Mouse (Mus musculus) heart, postnatal 10 days (tissue): Measurements from ENCODE around the gene Rnf212. TPM values are rescaled to one million over a fixed set of nuclear protein-coding genes. Genes with fewer than 3 reads are reported as not detected.

Source experiments
- DNase-seq, 2 experiments: peaks; one replicate each; pipeline ENCODE4 v3.0.0; 2021
- intact Hi-C: fragments of 180-260 bp; cut with DNase I; formaldehyde crosslinking; loops from one replicate; pipeline ENCODE4 v1.15.1; 2025
- total RNA-seq, 2 experiments: library from RNA; stranded (reverse); gene quantifications; 2 replicates each; pipeline ENCODE4 v1.2.3; 2021

The Rnf212 gene
- total RNA-seq, 2 experiments from 2014 or later = not detected

- intact Hi-C loops = no loop called here
- DNase-seq = no peak
Observed at GRCm38 (mm10) chr5:108713691-108714090, 61.1 kb downstream of the Rnf212 start.

- intact Hi-C loops = no loop called here
- DNase-seq = no peak
Observed at GRCm38 (mm10) chr5:108713096-108713495, 61.7 kb downstream of the Rnf212 start.

DNA sequence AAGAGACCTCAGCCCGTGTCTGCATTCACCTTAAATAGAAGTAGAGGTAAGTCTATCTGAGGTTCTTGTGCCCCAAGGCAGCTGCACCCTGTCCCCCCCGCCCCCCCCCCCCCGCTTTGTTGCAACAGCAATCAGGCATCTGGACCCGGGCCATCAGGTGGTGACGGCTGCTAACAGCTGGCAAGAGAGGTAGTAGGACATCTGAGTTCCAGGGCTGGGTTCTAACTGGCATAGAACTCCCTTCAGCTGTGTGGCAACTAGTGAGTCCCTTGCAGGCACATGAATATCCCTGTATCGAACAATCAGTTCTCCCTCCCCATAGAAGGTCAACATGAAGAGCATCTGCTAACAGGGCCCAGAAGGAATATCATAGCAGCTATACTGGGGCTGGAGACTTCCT is 62.8 kb downstream of the Rnf212 start:
- DNase-seq = no peak

GRCm38 (mm10) chr5:108708981-108709731 is 65.6 kb downstream of the Rnf212 start:
- DNase-seq = no peak

More for the DNA sequence above, 62.8 kb downstream of the Rnf212 start:
- intact Hi-C loops = no loop called here

DNA sequence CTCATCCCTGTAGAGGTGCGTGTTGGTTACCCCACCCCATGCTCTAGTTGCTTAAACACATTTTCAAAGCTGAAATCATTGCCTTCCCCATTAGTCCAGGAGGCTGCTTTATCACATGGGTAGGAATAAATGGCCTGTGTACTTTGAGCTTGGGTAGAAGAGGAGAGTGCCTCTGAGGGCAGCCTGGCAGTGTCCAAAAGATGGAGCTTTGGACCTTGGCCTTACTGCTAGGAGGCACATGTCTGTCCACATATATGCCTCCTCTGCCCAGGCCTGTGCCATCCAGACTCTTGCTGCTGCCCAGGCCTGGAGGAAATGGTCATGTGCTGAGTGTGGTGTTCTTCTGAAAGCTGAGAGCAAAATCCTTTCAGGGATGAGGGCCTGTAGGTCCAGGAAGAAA is 66.4 kb downstream of the Rnf212 start:
- intact Hi-C loops = no loop called here
- DNase-seq = no peak

More at GRCm38 (mm10) chr5:108708981-108709731, 65.6 kb downstream of the Rnf212 start:
- intact Hi-C loops = no loop called here

DNA sequence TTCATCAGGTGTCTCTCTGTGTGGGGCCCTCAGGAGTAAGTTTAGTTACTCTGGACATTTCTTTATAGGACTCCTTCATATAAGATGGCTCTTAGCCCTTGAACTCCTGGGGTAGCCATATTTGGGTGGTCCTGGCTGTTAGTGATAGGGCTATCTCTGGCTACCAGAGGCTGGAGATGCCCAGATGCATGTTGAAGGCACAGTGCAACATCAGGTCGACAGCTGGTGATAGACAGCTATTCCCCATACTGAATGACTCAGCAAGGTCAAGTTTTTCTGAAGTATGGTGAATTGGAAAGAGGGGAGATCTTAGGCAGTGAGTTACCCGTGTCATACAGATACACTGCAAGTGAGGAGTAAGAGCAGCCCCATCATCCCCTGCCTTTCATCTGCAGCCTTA is 67.0 kb downstream of the Rnf212 start:
- intact Hi-C loops = no loop called here
- DNase-seq = no peak

DNA sequence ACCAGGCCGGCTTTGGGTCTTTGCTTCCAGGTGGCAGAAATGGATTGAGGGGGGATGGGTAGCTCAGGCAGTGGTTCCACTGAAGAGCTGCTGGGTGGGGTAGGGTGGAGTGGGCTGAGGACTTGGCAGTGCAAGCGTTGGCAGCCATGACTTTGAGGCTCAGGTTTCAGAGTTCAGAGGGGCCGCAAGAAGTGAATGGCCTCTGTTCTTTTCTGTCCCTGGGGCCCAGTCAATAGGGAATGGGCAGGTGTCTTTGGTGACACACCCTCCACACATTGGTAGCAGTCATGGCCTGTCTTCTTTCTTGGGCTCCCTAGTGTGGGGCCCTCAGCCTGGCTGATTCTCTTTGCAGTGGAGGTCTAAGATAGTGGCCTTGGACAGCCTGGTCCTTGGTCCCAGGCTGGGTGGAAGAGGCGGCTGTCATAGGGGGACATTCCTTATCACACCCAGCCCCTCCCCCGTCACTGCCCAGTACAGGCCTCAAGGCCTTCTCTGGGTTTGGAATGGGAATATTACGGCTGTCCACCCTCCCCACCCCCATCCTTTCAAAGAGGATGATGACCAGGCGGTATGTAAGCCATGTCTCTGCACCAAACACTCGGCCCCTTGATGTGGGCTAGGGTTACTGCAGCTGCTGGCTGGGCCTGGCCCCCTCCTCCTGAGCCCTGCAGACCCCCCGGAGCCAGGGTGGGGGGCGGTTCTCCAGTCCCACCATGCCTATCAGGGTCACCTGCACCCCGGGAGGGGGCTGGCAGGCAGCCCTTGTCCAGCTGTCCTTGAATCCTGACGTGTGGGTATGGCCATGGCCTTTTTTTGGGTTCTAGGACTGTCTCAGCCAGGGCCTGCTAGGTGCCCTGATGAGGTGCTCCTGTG is 70.8 kb downstream of the Rnf212 start:
- intact Hi-C loops = no loop called here

GRCm38 (mm10) chr5:108701341-108702021 is 73.3 kb downstream of the Rnf212 start:
- intact Hi-C loops = no loop called here
- DNase-seq = no peak

More for the DNA sequence above, 70.8 kb downstream of the Rnf212 start:
- no peak for DNase-seq

- DNase-seq = no peak
- intact Hi-C loops = no loop called here
Observed at GRCm38 (mm10) chr5:108700346-108700745, 74.4 kb downstream of the Rnf212 start.

DNA sequence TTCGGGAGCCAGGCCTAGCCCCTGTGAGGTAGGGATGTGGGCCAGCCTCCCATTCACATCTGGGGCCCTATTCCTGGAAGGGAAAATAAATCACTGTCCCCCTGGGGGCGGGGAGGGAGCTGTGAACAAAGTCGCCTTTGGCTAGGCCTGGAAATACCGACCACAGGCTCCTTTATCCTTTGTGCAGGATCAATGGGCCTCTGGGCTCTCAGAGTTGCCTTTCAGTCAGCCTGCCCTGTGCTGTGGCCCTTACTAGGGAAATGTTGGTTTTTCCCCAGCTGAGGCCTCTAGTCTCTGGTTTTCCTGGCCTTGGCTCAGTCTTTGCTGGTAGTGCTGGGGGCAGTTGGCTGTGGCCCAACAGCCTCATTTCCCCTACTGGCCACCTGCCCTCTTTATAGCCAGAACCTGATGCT is 77.4 kb downstream of the Rnf212 start:
- intact Hi-C loops = no loop called here
- DNase-seq = no peak

DNA sequence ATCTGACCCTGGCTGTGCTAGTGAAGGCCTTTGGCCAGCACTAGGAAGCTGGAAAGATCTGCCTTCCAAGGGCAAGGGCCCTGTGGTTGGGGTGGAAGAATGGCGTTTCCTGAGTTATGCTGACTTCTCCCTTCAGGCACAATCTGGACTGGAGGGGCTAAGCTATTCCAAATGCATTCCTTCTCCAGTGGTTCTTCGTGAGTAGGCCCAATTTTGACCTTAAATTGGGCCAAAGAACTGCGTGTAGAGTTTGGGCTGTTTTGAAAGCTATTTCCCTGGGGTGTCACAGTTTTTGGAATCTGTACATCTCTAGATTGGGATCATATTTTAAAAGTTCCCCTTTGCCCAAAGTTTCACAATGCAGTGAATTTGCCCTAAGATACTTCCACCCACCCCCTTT is 78.2 kb downstream of the Rnf212 start:
- intact Hi-C loops = no loop called here
- DNase-seq = no peak

DNA sequence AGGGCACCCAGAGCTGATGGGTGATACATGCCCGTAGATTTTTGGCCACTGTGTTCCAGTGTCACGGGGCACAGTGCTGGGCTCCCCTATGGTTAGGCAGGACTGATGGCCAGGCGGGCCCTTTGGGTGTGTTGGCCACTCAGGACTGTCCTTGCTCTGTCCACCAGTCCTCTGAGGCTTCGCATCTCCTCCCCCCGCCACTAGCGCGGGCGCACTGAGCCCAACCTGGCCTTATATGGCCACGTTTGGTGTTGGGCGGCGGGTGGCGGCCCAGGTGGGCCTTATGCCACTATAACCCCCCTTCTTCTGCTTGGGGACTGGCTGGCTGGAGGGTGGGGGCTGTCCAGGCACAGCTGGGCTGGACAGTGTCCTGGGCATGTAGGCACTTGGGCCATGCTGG is 78.9 kb downstream of the Rnf212 start:
- intact Hi-C loops = no loop called here
- DNase-seq = no peak

DNA sequence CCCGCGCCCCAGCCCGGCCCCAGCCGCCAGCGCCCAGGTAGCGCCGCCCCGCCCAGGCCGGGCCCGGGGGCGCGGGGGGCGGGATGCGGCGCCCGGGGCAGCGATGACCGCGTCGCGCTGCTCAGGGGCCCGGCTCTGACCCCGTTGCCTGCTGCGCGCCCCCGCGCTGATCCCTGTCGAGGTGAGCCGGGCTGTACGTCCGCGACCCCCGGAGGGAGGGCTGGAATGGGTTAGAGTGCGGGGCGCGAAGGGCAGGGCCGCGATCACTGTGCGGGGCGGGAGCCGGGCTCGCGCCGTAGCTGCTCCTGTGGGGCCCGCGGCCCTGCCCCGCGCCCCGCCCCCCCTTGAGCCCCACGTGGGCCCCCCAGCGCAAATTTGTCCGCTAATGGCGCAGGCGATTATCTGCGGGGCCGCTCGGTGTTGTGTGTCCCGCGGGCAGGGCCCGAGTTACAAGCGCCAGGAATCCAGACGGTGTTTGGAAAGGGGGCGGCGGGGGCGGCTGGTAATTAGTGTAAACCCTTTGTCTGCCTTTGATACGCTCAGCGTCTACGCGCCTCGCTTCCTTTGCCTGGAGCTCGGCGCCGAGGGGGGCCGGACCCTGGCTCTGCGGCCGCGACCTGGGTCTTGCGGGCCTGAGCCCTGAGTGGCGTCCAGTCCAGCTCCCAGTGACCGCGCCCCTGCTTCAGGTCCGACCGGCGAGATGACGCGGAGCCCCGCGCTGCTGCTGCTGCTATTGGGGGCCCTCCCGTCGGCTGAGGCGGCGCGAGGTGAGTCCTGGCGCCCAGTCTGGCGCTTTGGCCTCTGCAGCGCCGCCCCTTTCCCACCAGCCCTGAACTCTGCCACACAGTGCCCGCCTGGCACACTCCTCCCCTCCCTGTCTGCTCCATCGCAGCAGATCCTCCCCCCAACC is 80.2 kb downstream of the Rnf212 start:
- intact Hi-C loops = loop anchor here (5.0 kb wide), 1 partner anchor 33 kb away; no protein-coding TSS in a partner anchor
- DNase-seq = peak; percentile 37 to 46

DNA sequence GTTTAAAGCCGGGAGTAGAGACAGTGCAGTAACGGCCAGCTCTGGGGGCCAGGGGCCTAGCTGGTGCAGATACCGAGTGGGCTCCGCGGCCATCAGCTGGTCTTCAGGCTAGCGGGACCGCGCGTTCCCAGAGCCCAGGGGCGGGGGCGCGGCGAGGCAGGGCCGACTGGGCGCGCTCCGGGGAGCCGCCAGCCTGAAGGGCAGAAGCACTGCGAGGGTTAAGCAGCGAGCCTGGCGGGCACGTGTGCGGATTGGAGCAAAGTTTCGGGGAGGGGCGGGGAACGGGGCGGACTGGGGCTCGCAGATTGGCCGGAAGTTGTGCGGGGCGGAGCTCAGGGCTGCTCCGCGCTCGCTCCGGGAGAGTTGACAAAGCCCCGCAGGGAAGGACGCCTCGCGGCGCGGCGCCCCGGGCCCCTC is 80.9 kb downstream of the Rnf212 start:
- intact Hi-C loops = loop anchor here (5.0 kb wide), 1 partner anchor 33 kb away; no protein-coding TSS in a partner anchor
- peak; percentile 91 for DNase-seq

DNA sequence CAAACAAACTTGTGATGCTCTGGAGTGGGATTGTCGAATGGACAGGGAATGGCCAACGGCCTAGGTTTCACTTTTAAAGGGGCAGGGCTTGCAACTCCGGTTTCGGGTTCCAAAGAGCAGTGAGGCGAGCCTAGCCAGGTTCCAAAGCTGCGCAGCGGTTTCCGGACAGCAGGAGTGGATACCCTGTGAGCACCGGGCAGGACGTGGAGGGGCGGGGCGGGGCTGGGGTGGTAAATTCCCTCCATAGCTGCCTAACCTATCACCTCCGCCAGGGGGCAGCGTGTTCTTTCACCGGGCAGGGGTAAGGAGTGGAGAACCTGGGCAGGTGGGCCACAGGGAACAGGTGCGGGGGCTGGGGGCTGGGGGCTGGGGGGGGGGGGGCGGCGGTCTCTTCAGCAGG is 82.5 kb downstream of the Rnf212 start, which contains the start of gene Fgfrl1:
Fgfrl1 (plus strand) TSS at position 112 of the 400 bp plus-strand sequence.
- intact Hi-C loops = loop anchor here (5.0 kb wide), 1 partner anchor 35 kb away; no protein-coding TSS in a partner anchor
- DNase-seq = peak; percentile 42 to 74

- intact Hi-C loops = loop anchor here (5.0 kb wide), 1 partner anchor 36 kb away; no protein-coding TSS in a partner anchor
- no peak for DNase-seq
Observed at GRCm38 (mm10) chr5:108691152-108691551, 83.6 kb downstream of the Rnf212 start.

GRCm38 (mm10) chr5:108689091-108689490 is 85.7 kb downstream of the Rnf212 start:
- DNase-seq = no peak
- intact Hi-C loops = no loop called here

DNA sequence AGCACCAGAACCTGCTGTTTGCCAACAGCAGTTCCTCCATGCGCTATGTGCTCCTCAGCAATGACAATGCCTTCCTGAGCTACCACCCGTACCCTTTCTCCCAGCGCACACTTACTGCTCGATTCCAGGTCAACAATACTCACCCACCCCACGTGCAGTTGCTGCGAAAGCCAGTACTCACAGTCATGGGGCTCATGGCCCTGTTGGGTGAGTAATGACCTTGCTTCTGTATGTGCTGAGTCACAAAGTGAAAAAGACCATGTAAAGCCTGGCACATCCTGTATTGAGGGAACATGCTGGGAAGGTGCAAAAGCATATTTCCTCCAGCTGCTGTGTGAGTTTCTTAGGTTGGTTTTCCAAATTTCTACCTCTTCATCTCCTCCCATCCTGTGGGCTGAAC is 93.9 kb downstream of the Rnf212 start:
- intact Hi-C loops = no loop called here
- no peak for DNase-seq

- intact Hi-C loops = no loop called here
Observed at GRCm38 (mm10) chr5:108679909-108680308, 94.9 kb downstream of the Rnf212 start.

More at GRCm38 (mm10) chr5:108679909-108680308, 94.9 kb downstream of the Rnf212 start:
- no peak for DNase-seq
